Comparison of ENCODE assay signal across 7 mouse cellular contexts in genomic region chr2:102091516-102092350, GRCm38 (mm10).
DNase-seq lines count a peak whose midpoint lies in the region; ATAC-seq lines count a peak whose summit lies in the region.

No protein-coding gene starts in this region.

- peak overlapping the region; percentile 40 for H3K9ac ChIP-seq in forebrain, embryonic 14.5 days (ENCODE audit: low read length)
- H3K9ac ChIP-seq in hindbrain, embryonic 14.5 days, result 0 out of 2 replicates have a peak overlapping the region, but pooled peaks have one; percentile 25

- H3K9me3 ChIP-seq in forebrain, embryonic 14.5 days (replicated peaks; ENCODE audit: control insufficient read depth, low read length), result no peaks in the 10 kb centered on the region
- no peaks in the 10 kb centered on the region for H3K9me3 ChIP-seq in hindbrain, embryonic 14.5 days (ENCODE audit: control insufficient read depth, low read length)

- peak; percentile 81 for ATAC-seq in forebrain, embryonic 14.5 days
- peak; percentile 86 for ATAC-seq in hindbrain, embryonic 14.5 days (ENCODE audit: low FRiP score)
- ATAC-seq in megakaryocyte, adult 5-6 weeks (ENCODE audit: poor library complexity, severe bottlenecking), result peak; percentile 82

- H3K36me3 ChIP-seq in forebrain, embryonic 14.5 days (ENCODE audit: control insufficient read depth, insufficient read depth, low read length), result no peaks in the 10 kb centered on the region
- H3K36me3 ChIP-seq in hindbrain, embryonic 14.5 days (replicated peaks; ENCODE audit: control insufficient read depth, insufficient read depth), result no peaks in the 10 kb centered on the region

- H3K4me2 ChIP-seq in forebrain, embryonic 14.5 days (ENCODE audit: low read length), result 0 out of 2 replicates have a peak overlapping the region, but pooled peaks have one; percentile 18
- H3K4me2 ChIP-seq in hindbrain, embryonic 14.5 days (replicated peaks), result no peak overlapping the region

- H3K4me1 ChIP-seq in forebrain, embryonic 14.5 days (ENCODE audit: control insufficient read depth, insufficient read depth, low read length), result peaks cover 24% of the 10 kb centered on the region
- H3K4me1 ChIP-seq in hindbrain, embryonic 14.5 days (replicated peaks; ENCODE audit: control insufficient read depth, insufficient read depth, low read length), result peaks cover 23% of the 10 kb centered on the region

- peak overlapping the region; percentile 44; the same call in 1 of the 2 replicates for H3K27ac ChIP-seq in forebrain, embryonic 14.5 days (ENCODE audit: low read depth, low read length)
- peak overlapping the region; percentile 40; the same call in 1 of the 2 replicates for H3K27ac ChIP-seq in hindbrain, embryonic 14.5 days

- H3K27me3 ChIP-seq in forebrain, embryonic 14.5 days (replicated peaks; ENCODE audit: control insufficient read depth, insufficient read depth, low read length), result no peaks in the 10 kb centered on the region
- no peaks in the 10 kb centered on the region for H3K27me3 ChIP-seq in hindbrain, embryonic 14.5 days (ENCODE audit: control insufficient read depth, insufficient read depth, low read length)

- 26% methylated on average over 8 of the region's 8 CpGs for WGBS in forebrain, embryonic 14.5 days
- WGBS in hindbrain, embryonic 14.5 days, result 29% methylated on average over 8 of the region's 8 CpGs

- DNase-seq in NIH3T3 (ENCODE audit: low read depth), result peak; percentile 89
- peak; percentile 38 for DNase-seq in c-Kit-positive CD71-positive TER-119-positive erythroid progenitor cells, embryonic 14.5 days (ENCODE audit: low spot score)
- peak; percentile 90 for DNase-seq in forebrain, embryonic 14.5 days (ENCODE audit: low spot score)
- DNase-seq in hindbrain, embryonic 14.5 days (ENCODE audit: low spot score), result peak; percentile 88
- peak; percentile 61 to 72 for DNase-seq in layer of hippocampus, postnatal 36 days
- DNase-seq in right cerebral cortex, postnatal 36 days (ENCODE audit: low spot score in 2 of 2), result peak; percentile 53 to 65

- H3K4me3 ChIP-seq in forebrain, embryonic 14.5 days (ENCODE audit: low read depth, low read length), result no peak overlapping the region
- H3K4me3 ChIP-seq in hindbrain, embryonic 14.5 days (replicated peaks; ENCODE audit: low read length), result no peak overlapping the region

Comparison
In these comparisons a context has a peak if more than half of its experiments do, and no peak if none do; other contexts are left out.
1. DNase-seq: peak in every context shown above with its lines; median percentile 90 in forebrain, embryonic 14.5 days; 89 in NIH3T3; 88 in hindbrain, embryonic 14.5 days; 66 in layer of hippocampus, postnatal 36 days; 59 in right cerebral cortex, postnatal 36 days; 38 in c-Kit-positive CD71-positive TER-119-positive erythroid progenitor cells, embryonic 14.5 days.